Mouse (Mus musculus) CH12.LX (cell line): ENCODE measurements around the gene Gins3. TPM values are rescaled to one million over a fixed set of nuclear protein-coding genes. Genes with fewer than 3 reads are reported as not detected.

Experiments used
- DNase-seq: peaks from one replicate; pipeline ENCODE4 v3.0.0-alpha.2; 2013; ENCODE audit errors: extremely low read depth
- H3K27ac ChIP-seq: 2 replicates; pipeline ENCODE4 v1.5.1; 2012; ENCODE audit warnings: low read depth, mild to moderate bottlenecking, control low read depth, moderate library complexity; ENCODE audit not compliant: insufficient read depth
- H3K27me3 ChIP-seq: replicated peaks from 2 replicates; pipeline ENCODE3; 2012; ENCODE audit warnings: inconsistent platforms
- H3K36me3 ChIP-seq, 2 experiments: replicated peaks in 1 of 2; 2 replicates each; pipeline versions ENCODE3 to v1.6.1; 2012; ENCODE audit warnings: inconsistent platforms in 1 of 2, low read length in 1 of 2, mild to moderate bottlenecking in 1 of 2, mixed read lengths in 1 of 2, moderate library complexity in 1 of 2; ENCODE audit not compliant: control insufficient read depth in 1 of 2, insufficient read depth in 1 of 2
- H3K4me1 ChIP-seq, 2 experiments: 2 replicates each; pipeline ENCODE4 v1.6.1; 2012; ENCODE audit warnings: inconsistent platforms in 1 of 2, moderate library complexity in 1 of 2; ENCODE audit not compliant: insufficient read depth in 2 of 2, control insufficient read depth in 1 of 2
- H3K4me2 ChIP-seq: 2 replicates; pipeline ENCODE4 v1.6.1; 2012; ENCODE audit warnings: low read depth, mild to moderate bottlenecking, control low read depth; ENCODE audit not compliant: poor library complexity, insufficient read depth, severe bottlenecking
- H3K4me3 ChIP-seq, 3 experiments: fragments of 150-350 bp in 1 of 3; sonication (generic) in 1 of 3; replicated peaks in 1 of 3; 2 replicates each; pipeline versions ENCODE3 to v1.5.1; 2011 to 2012; ENCODE audit warnings: low read depth in 2 of 3, low read length in 2 of 3, mild to moderate bottlenecking in 2 of 3, moderate library complexity in 2 of 3, control low read depth in 1 of 3, improper control_type of control experiment in 1 of 3, inconsistent platforms in 1 of 3, mixed read lengths in 1 of 3; ENCODE audit not compliant: poor library complexity in 1 of 3
- H3K79me2 ChIP-seq: replicated peaks from 2 replicates; pipeline ENCODE4 v1.6.1; 2012; ENCODE audit warnings: mild to moderate bottlenecking, moderate library complexity; ENCODE audit not compliant: control insufficient read depth, poor library complexity, insufficient read depth, severe bottlenecking; ENCODE audit errors: extremely low read depth
- H3K9ac ChIP-seq: 2 replicates; pipeline ENCODE4 v1.6.1; 2012; ENCODE audit warnings: low read depth, mild to moderate bottlenecking, control low read depth, moderate library complexity; ENCODE audit not compliant: insufficient read depth
- H3K9me3 ChIP-seq: replicated peaks from 2 replicates; pipeline ENCODE3; 2012; ENCODE audit warnings: low read length, inconsistent platforms, mixed read lengths
- CTCF ChIP-seq, 2 experiments: IDR thresholded peaks in 1 of 2; conservative IDR thresholded peaks in 1 of 2; 2 replicates each; pipeline ENCODE4 v1.5.1; 2011 to 2012; ENCODE audit warnings: low read depth in 2 of 2, low read length in 2 of 2, improper control_type of control experiment in 1 of 2, inconsistent platforms in 1 of 2, mild to moderate bottlenecking in 1 of 2, moderate library complexity in 1 of 2
- E2F4 ChIP-seq: IDR thresholded peaks from 2 replicates; pipeline ENCODE4 v1.6.1; 2011; ENCODE audit warnings: low read depth, low read length, improper control_type of control experiment; ENCODE audit not compliant: insufficient replicate concordance
- ELF1 ChIP-seq: IDR thresholded peaks from 2 replicates; pipeline ENCODE4 v1.6.1; 2014; ENCODE audit warnings: low read depth, mild to moderate bottlenecking, inconsistent platforms, low read length, improper control_type of control experiment
- ETS1 ChIP-seq: conservative IDR thresholded peaks from 2 replicates; pipeline ENCODE4 v1.6.1; 2012; ENCODE audit warnings: low read depth, mild to moderate bottlenecking, inconsistent platforms, low read length, improper control_type of control experiment, moderate library complexity
- HCFC1 ChIP-seq: IDR thresholded peaks from 2 replicates; pipeline ENCODE4 v1.6.1; 2012; ENCODE audit warnings: low read depth, mild to moderate bottlenecking, inconsistent platforms, low read length, improper control_type of control experiment
- IRF4 ChIP-seq: IDR thresholded peaks from 2 replicates; pipeline ENCODE4 v1.6.1; 2014; ENCODE audit warnings: low read depth, mild to moderate bottlenecking, inconsistent platforms, low read length, improper control_type of control experiment
- JUN ChIP-seq: IDR thresholded peaks from 2 replicates; pipeline ENCODE4 v1.6.1; 2011; ENCODE audit warnings: low read depth, mild to moderate bottlenecking, low read length, improper control_type of control experiment, moderate library complexity; ENCODE audit not compliant: insufficient read depth
- MAX ChIP-seq: IDR thresholded peaks from 2 replicates; pipeline ENCODE4 v1.6.1; 2011; ENCODE audit warnings: low read length, improper control_type of control experiment
- MAZ ChIP-seq: IDR thresholded peaks from 2 replicates; pipeline ENCODE4 v1.6.1; 2012; ENCODE audit warnings: low read depth, mild to moderate bottlenecking, inconsistent platforms, low read length, improper control_type of control experiment, moderate library complexity
- MEF2A ChIP-seq: IDR thresholded peaks from 2 replicates; pipeline ENCODE4 v1.6.1; 2014; ENCODE audit warnings: low read depth, mild to moderate bottlenecking, inconsistent platforms, low read length, improper control_type of control experiment, borderline replicate concordance
- MYC ChIP-seq: IDR thresholded peaks from 2 replicates; pipeline ENCODE4 v1.6.1; 2011; ENCODE audit warnings: low read depth, mild to moderate bottlenecking, improper control_type of control experiment, low read length
- NRF1 ChIP-seq: IDR thresholded peaks from 2 replicates; pipeline ENCODE4 v1.6.1; 2014; ENCODE audit warnings: low read depth, mild to moderate bottlenecking, inconsistent platforms, low read length, improper control_type of control experiment, moderate library complexity
- PAX5 ChIP-seq: IDR thresholded peaks from 2 replicates; pipeline ENCODE4 v1.6.1; 2012; ENCODE audit warnings: low read length, inconsistent platforms, mixed read lengths
- POLR2A ChIP-seq: IDR thresholded peaks from 2 replicates; pipeline ENCODE4 v1.6.1; 2011; ENCODE audit warnings: low read depth, mild to moderate bottlenecking, improper control_type of control experiment, low read length
- RAD21 ChIP-seq: IDR thresholded peaks from 2 replicates; pipeline ENCODE4 v1.6.1; 2011; ENCODE audit warnings: low read depth, mild to moderate bottlenecking, low read length, improper control_type of control experiment, moderate library complexity
- RCOR1 ChIP-seq: conservative IDR thresholded peaks from 2 replicates; pipeline ENCODE4 v1.6.1; 2012; ENCODE audit warnings: low read depth, mild to moderate bottlenecking, inconsistent platforms, low read length, improper control_type of control experiment
- SIN3A ChIP-seq: IDR thresholded peaks from 2 replicates; pipeline ENCODE4 v1.6.1; 2012; ENCODE audit warnings: low read length, improper control_type of control experiment, inconsistent platforms
- TBP ChIP-seq: conservative IDR thresholded peaks from 2 replicates; pipeline ENCODE4 v1.6.1; 2011; ENCODE audit warnings: low read depth, low read length, improper control_type of control experiment
- TCF12 ChIP-seq: IDR thresholded peaks from 2 replicates; pipeline ENCODE4 v1.6.1; 2014; ENCODE audit warnings: low read depth, mild to moderate bottlenecking, inconsistent platforms, low read length, improper control_type of control experiment
- UBTF ChIP-seq: IDR thresholded peaks from 2 replicates; pipeline ENCODE4 v1.6.1; 2012; ENCODE audit warnings: low read depth, mild to moderate bottlenecking, inconsistent platforms, low read length, improper control_type of control experiment, moderate library complexity
- USF1 ChIP-seq: IDR thresholded peaks from 2 replicates; pipeline ENCODE4 v1.6.1; 2014; ENCODE audit warnings: low read depth, mild to moderate bottlenecking, inconsistent platforms, low read length, improper control_type of control experiment
- USF2 ChIP-seq: conservative IDR thresholded peaks from 2 replicates; pipeline ENCODE4 v1.6.1; 2011; ENCODE audit warnings: low read depth, low read length, improper control_type of control experiment
- ZC3H11A ChIP-seq: IDR thresholded peaks from 2 replicates; pipeline ENCODE4 v1.6.1; 2012; ENCODE audit warnings: low read depth, mild to moderate bottlenecking, inconsistent platforms, low read length, improper control_type of control experiment
- ZKSCAN1 ChIP-seq: IDR thresholded peaks from 2 replicates; pipeline ENCODE4 v1.6.1; 2012; ENCODE audit warnings: low read depth, inconsistent platforms, low read length, improper control_type of control experiment, borderline replicate concordance
- dilution Hi-C: fragments of 300-500 bp; cut with MboI; formaldehyde crosslinking; loops from 2 replicates; pipeline ENCODE4 v1.14.3; 2020; ENCODE audit warnings: low sequenced_read_pairs; ENCODE audit not compliant: extremely low pct_unique_long_range_greater_than_20kb, extremely low pct_ligation_motif_present
- in situ Hi-C: fragments of 300-500 bp; cut with MboI; formaldehyde crosslinking; loops from 3 replicates; pipeline ENCODE4 v1.14.3; 2019; ENCODE audit warnings: low sequenced_read_pairs, low pct_ligation_motif_present, low pct_unique_long_range_greater_than_20kb, mixed read lengths
- polyA plus RNA-seq: library from polyadenylated mRNA; unstranded; fragments of >175 nt; gene quantifications from 2 replicates; pipeline ENCODE4 v1.2.1, GENCODE M21; 2012; ENCODE audit warnings: low read depth; ENCODE audit not compliant: insufficient read length
- total RNA-seq, 2 experiments: library from RNA; depleted of rRNA; stranded (reverse); fragments of 300-350 nt in 1 of 2; fragments of >200 nt in 1 of 2; gene quantifications; 2 replicates each; pipeline ENCODE4 v1.2.3; 2012 to 2014

Gins3 gene
- total and polyA plus RNA-seq, 3 experiments = 10.4 to 18.0 (median 14.2) TPM

DNA sequence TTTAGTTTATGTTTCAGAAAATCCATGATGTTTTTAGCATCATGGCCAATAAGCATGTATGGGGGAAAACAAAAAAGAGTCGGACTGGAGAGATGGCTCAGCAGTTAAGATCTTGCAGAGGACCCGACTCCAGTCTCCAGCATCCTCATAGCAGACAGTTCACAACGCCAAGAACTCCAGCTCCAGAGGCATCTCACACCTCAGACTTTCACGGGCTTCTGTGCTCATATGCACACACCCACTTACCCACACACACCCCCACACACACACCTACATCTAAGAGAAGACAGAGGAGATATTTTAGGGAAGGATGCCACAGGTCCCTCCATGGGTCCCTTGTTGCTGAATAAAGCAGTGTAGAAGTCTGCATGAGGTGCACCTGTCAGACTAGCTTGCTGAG, 42.7 kb upstream of the Gins3 start:
- no peak overlapping the region for H3K9ac ChIP-seq
- no peaks in the 10 kb centered on the region for H3K27me3 ChIP-seq
- dilution Hi-C loops = no loop called here
- no peak overlapping the region for H3K27ac ChIP-seq
- H3K9me3 ChIP-seq = peaks cover 5% of the 10 kb centered on the region
- H3K36me3 ChIP-seq = no peaks in the 10 kb centered on the region
- H3K4me1 ChIP-seq = peaks cover 0 to 6% of the 10 kb centered on the region in 2 experiments; a peak in 2 of 4 replicates
- no peak for TF ChIP-seq E2F4
- TF ChIP-seq PAX5 = no peak
- TF ChIP-seq HCFC1 = no peak
- TF ChIP-seq UBTF = no peak
- no peak for TF ChIP-seq RCOR1
- TF ChIP-seq ELF1 = no peak
- TF ChIP-seq USF2 = no peak
- no peak for TF ChIP-seq MYC
- no peak for TF ChIP-seq USF1
- TF ChIP-seq POLR2A = no peak
- DNase-seq = no peak
- H3K79me2 ChIP-seq = no peaks in the 10 kb centered on the region
- no peak overlapping the region for H3K4me2 ChIP-seq
- in situ Hi-C loops = no loop called here
- no peak overlapping the region for H3K4me3 ChIP-seq

DNA sequence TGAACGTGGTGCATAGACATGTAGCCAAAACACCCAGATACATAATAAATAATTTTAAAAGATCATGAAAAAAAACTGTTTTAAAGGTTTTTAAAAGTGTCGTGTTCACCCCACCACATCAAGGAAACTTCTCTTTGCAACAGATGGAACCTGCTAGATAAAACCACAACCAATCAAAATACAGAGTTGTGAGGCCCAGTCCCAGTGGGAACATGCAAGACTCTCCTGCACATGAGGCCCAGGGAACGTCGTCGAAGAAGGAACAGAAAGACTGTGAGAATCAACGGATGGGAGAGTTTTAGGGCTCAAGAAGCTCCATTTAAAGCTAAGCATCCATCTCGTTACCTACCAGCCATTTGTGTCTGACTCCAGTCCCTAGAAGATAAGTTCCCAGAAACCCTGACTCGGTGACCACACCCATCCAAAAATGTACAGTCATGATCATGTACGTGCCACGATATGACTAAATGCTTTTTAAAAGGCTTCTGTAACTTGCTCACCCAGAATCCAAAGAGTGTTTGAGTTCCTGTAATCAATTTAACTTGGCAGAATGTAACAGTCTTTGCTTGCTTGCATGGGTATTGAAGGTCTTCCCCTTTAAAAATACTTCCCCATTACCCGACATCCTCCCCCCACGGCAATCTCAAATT, 41.0 kb upstream of the Gins3 start:
- Histone ChIP-seq H3K9me3 (peaks cover 5% of the 10 kb centered on the region), H3K4me1 (peaks cover 0 to 6% of the 10 kb centered on the region in 2 experiments; a peak in 2 of 4 replicates), H3K36me3 (no peaks in the 10 kb centered on the region), H3K27ac (no peak overlapping the region), H3K79me2 (no peaks in the 10 kb centered on the region), H3K4me3 (no peak overlapping the region), H3K27me3 (no peaks in the 10 kb centered on the region), H3K4me2 (no peak overlapping the region), H3K9ac (no peak overlapping the region)
- TF ChIP-seq ETS1 (no peak), HCFC1 (no peak), MEF2A (no peak), MAZ (no peak), ZKSCAN1 (no peak), TCF12 (no peak), CTCF (conservative IDR thresholded peaks at IDR 0.05 in 1 of 2, IDR thresholded peaks at IDR 0.05 in 1 of 2; ENCODE audit: low read depth in 2 of 2, low read length in 2 of 2) (no peak), POLR2A (no peak), USF1 (no peak), SIN3A (no peak), ELF1 (no peak), NRF1 (no peak), IRF4 (no peak), TBP (no peak), ZC3H11A (no peak), MAX (no peak), JUN (no peak), RAD21 (no peak), PAX5 (no peak)
- dilution Hi-C loops (no loop called here), in situ Hi-C loops (no loop called here)
- no peak for DNase-seq
